Mouse (Mus musculus) macrophage (primary cell): Measurements from ENCODE around the gene Cnnm4. TPM values are rescaled to one million over a fixed set of nuclear protein-coding genes. Genes with fewer than 3 reads are reported as not detected.

Experiments used
- polyA plus RNA-seq: library from polyadenylated mRNA; stranded (reverse); fragments of 250-400 nt; gene quantifications from 3 replicates; pipeline ENCODE4 v1.2.4, GENCODE M21; 2018; ENCODE audit warnings: inconsistent platforms

Cnnm4 gene
- polyA plus RNA-seq, 1 experiment from 2014 or later = 3.0 TPM

Other genes starting within 250 kb of the Cnnm4 start
- gene Uggt1, start 226.9 kb upstream of the Cnnm4 start, polyA plus RNA-seq = 43.9 to 55.5 TPM (median 53.5 TPM) in 3 replicates
- gene Neurl3, start 196.9 kb upstream of the Cnnm4 start, polyA plus RNA-seq = 58.1 to 131 TPM (median 76.9 TPM) in 3 replicates
- 4.5 to 30.1 TPM (median 23.6 TPM) in 3 replicates for gene Arid5a, start 163.9 kb upstream of the Cnnm4 start, polyA plus RNA-seq
- 16.0 to 20.0 TPM (median 18.9 TPM) in 3 replicates for gene Kansl3, start 102.4 kb upstream of the Cnnm4 start, polyA plus RNA-seq
- gene Fer1l5, start 99.3 kb upstream of the Cnnm4 start, polyA plus RNA-seq = not detected in 3 replicates
- 14.9 to 17.7 TPM (median 17.1 TPM) in 3 replicates for gene Lman2l, start 26.3 kb upstream of the Cnnm4 start, polyA plus RNA-seq
- 6.7 to 14.7 TPM (median 6.8 TPM) in 3 replicates for gene Cnnm3, start 40.2 kb downstream of the Cnnm4 start, polyA plus RNA-seq
- gene Ankrd23, start 65.3 kb downstream of the Cnnm4 start, polyA plus RNA-seq = 1.3 to 4.4 TPM (median 1.6 TPM) in 3 replicates
- gene Gm42417, start 67.8 kb downstream of the Cnnm4 start, polyA plus RNA-seq = 0.11 TPM in 1 of 3 replicates, not detected in the others
- 1.6 to 6.1 TPM (median 5.0 TPM) in 3 replicates for gene Ankrd39, start 75.8 kb downstream of the Cnnm4 start, polyA plus RNA-seq
- gene Sema4c, start 86.7 kb downstream of the Cnnm4 start, polyA plus RNA-seq = 1.1 to 9.2 TPM (median 3.1 TPM) in 3 replicates
- not detected in 3 replicates for gene Fam178b, start 211.6 kb downstream of the Cnnm4 start, polyA plus RNA-seq
- gene Cox5b, start 219.8 kb downstream of the Cnnm4 start, polyA plus RNA-seq = 151 to 228 TPM (median 160 TPM) in 3 replicates
- not detected in 3 replicates for gene 4933424G06Rik, start 238.5 kb downstream of the Cnnm4 start, polyA plus RNA-seq
- 43.0 to 46.2 TPM (median 44.1 TPM) in 3 replicates for gene Actr1b, start 242.8 kb downstream of the Cnnm4 start, polyA plus RNA-seq